Mouse (Mus musculus) T-cell, adult 2 months (primary cell): ENCODE results near the gene Ghsr.

Experiments used
- DNase-seq: peaks from one replicate; pipeline ENCODE4 v3.0.0; 2022; ENCODE audit warnings: low spot score

The Ghsr gene

GRCm38 (mm10) chr3:27408564-27408963 is 37.4 kb downstream of the Ghsr start:
- no peak for DNase-seq

DNA sequence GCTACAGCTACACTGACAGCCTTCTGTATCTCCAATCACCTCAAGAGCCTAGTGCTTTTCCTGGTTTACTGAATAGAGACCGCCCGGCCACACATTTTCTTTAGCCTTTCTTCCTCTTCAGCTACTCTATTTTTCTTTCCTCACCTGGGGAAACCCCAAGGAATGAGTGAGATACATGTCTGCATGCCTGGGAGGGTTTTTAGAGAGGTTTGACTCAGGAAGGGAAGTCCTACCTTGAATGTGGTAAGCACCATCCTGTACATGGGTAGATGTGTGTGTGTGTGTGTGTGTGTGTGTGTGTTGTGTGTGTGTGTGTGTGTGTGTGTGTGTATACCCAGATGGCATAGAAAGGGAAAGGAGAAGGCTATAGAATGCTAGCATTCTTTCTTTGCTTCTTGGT is 40.1 kb downstream of the Ghsr start:
- no peak for DNase-seq

GRCm38 (mm10) chr3:27413566-27413965 is 42.4 kb downstream of the Ghsr start:
- no peak for DNase-seq

- DNase-seq: no peak
These were observed 45.6 kb downstream of the Ghsr start for GRCm38 (mm10) chr3:27416786-27417185.

GRCm38 (mm10) chr3:27418602-27419001 is 47.5 kb downstream of the Ghsr start:
- no peak for DNase-seq

GRCm38 (mm10) chr3:27421980-27422379 is 50.8 kb downstream of the Ghsr start:
- DNase-seq: no peak

GRCm38 (mm10) chr3:27422521-27422920 is 51.4 kb downstream of the Ghsr start:
- no peak for DNase-seq

DNA sequence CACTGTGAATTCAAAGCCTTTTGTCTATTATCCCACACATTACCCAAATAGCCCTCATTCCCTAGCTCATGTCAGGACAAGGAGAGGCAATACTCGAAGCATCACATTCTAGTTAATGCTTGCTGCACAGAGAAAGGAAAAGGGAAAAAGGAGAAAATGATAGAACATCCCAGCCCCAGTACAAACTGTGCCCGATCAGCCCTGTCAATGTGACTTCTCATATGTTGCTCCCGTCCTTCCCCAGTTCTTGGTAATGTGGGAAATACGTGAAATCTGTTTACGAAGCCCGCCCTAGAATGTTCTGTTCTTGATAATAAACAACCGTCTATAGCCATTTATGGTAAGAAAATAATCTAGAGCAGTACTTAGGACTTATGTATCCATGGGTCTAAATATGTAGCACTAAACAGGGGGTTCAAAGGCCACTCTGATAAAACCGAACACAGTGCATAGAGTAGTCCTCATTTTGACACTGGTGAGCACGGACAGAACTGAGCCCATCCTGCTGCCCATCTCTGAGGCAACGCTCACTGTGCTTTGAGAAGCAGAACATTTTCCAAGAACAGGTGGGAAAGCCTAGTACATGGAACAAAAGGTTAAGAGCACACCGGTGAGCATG is 53.0 kb downstream of the Ghsr start:
- DNase-seq: no peak

DNA sequence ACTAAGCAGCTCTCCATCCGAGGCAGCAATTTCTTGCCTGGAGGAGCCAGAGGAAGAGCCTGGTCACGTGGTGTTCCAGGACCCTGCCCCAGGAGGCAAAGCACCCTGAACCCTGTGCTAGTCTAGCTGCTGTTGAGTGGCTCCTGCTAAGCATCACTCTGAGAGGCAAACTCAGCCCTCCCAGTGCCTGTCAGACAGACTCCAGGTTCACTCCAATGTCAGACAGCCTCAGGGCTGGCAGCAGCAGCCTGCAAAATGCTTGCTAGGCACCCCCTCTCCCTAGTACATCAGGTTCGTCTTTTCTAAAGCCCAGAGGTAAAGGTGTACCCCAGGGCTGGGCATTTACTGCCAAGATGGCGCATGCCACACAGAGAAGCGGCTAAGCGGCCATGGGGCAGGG is 56.3 kb downstream of the Ghsr start:
- no peak for DNase-seq
